Mouse (Mus musculus): ENCODE data around the gene Rap2c. TPM values are rescaled to one million over a fixed set of nuclear protein-coding genes. Genes with fewer than 3 reads are reported as not detected.
A peak's percentile ranks its signal among the peaks of the same experiment; 100 is the strongest.

The Rap2c gene
- total RNA-seq, 1 experiment from 2014 or later: 66.7 TPM

DNA sequence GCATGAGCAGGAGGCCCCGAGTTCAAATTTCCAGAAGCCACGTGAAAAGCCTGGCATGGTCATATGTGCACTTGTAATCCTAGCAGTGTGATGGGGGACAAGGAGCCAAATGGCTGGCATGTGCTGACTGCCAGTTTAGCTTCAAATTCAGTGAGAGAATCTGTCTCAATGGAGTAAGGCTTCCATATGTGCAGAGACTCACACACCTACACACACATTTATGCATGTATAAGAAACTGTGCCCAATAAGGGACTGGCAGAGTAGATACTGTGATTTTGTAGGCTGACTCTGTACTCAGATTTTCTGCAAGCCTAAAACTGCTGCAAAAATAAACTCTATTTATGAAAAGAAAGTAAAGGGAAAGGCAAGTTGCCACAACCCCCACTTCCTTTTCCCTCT is 39.4 kb downstream of the Rap2c start:
- no peak for ATAC-seq (replicated peaks; ENCODE audit: insufficient number of reproducible peaks, low FRiP score, low TSS enrichment, poor library complexity, severe bottlenecking)

- no peak for ATAC-seq (replicated peaks; ENCODE audit: insufficient number of reproducible peaks, low FRiP score, low TSS enrichment, poor library complexity, severe bottlenecking)
Observed at GRCm38 (mm10) chrX:50972145-50972544, 45.7 kb downstream of the Rap2c start.

- 0 out of 2 replicates have a peak, but pooled peaks have one; percentile 35 for ATAC-seq (replicated peaks; ENCODE audit: insufficient number of reproducible peaks, low FRiP score, low TSS enrichment, poor library complexity, severe bottlenecking)
Observed at GRCm38 (mm10) chrX:50969907-50970306, 47.9 kb downstream of the Rap2c start.

- no peak for ATAC-seq (replicated peaks; ENCODE audit: insufficient number of reproducible peaks, low FRiP score, low TSS enrichment, poor library complexity, severe bottlenecking)
Observed at GRCm38 (mm10) chrX:50968157-50968932, 49.5 kb downstream of the Rap2c start.

DNA sequence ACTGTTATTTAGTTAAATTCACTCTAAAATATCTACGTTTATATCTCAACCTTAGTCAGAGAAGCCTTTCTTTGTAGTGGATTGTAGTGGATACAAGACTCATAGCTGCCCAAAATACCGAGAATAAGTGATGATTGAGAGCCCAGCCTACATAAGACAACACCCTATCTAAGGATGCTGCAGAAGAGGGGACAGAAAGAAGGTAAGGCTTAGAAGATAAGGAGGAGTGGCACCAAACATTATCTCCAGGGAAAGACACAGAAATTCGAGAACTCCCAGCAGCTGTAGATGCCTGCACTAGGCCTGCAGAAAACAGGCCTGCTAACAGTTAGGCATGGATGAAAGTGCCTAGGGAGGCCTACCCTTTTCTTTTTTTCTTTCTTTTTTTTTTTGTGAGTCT is 52.7 kb downstream of the Rap2c start:
- ATAC-seq (replicated peaks; ENCODE audit: insufficient number of reproducible peaks, low FRiP score, low TSS enrichment, poor library complexity, severe bottlenecking): no peak

DNA sequence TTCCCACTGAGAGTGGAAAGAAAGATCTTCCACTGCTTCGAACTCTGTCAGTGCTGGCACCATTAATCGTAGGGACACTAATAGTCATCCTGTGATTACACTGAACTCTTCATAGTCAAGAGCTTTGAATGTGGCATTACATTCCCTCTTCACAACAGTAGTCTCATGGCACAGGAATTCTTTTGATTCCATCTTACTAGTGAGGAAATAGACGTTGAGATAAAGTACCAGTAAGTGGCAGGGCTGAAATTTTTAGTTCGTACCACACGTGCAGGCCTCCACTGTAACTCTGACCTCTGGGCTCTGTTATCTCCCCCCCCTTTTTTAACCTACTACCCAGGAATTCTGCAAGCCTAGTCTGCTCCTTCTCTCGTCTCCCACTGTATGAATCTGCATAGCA is 54.9 kb downstream of the Rap2c start:
- no peak for ATAC-seq (replicated peaks; ENCODE audit: insufficient number of reproducible peaks, low FRiP score, low TSS enrichment, poor library complexity, severe bottlenecking)

Other genes with a start within 250 kb of the Rap2c start
- 41.8 to 63.4 TPM (median 54.3 TPM) in 3 replicates for gene Stk26, start 177.0 kb downstream of the Rap2c start, total RNA-seq (2017)
- gene Frmd7, start 75.3 kb downstream of the Rap2c start, total RNA-seq (2017): 0.58 TPM in 1 of 3 replicates, not detected in the others
- 11.6 to 22.4 TPM (median 12.8 TPM) in 3 replicates for gene Mbnl3, start 188.5 kb upstream of the Rap2c start, total RNA-seq (2017)

All from monocyte, adult 5-6 weeks (primary cell).